Mouse (Mus musculus) layer of hippocampus, adult 18-20 months (tissue): ENCODE results near the gene Eif4h. TPM values are rescaled to one million over a fixed set of nuclear protein-coding genes. Genes with fewer than 3 reads are reported as not detected.

Experiments
- DNase-seq, 2 experiments: peaks; one replicate each; pipeline ENCODE4 v3.0.0; 2022; ENCODE audit warnings: low spot score in 2 of 2
- long read RNA-seq: library from polyadenylated mRNA; stranded (forward); transcript quantifications from one replicate; pipeline ENCODE4 v2.0.0, GENCODE M21; 2021
- total RNA-seq, 2 experiments: library from RNA; stranded (reverse); gene quantifications; 2 replicates each; pipeline ENCODE4 v1.2.3; 2021

The Eif4h gene
- 100 to 1,000 TPM; 295 to 322 TPM for total RNA-seq
- long read RNA-seq, transcript Eif4h-201 (6 exons, 2,367 nt) = minor isoform, 249 of 596 reads
- long read RNA-seq, transcript Eif4h-205 (7 exons, 2,726 nt) = major isoform, 279 of 596 reads
- long read RNA-seq, partial matches to known transcripts = 22 of 596 reads
- long read RNA-seq, other reads (novel, unspliced or antisense) = 46 of 596 reads

DNA sequence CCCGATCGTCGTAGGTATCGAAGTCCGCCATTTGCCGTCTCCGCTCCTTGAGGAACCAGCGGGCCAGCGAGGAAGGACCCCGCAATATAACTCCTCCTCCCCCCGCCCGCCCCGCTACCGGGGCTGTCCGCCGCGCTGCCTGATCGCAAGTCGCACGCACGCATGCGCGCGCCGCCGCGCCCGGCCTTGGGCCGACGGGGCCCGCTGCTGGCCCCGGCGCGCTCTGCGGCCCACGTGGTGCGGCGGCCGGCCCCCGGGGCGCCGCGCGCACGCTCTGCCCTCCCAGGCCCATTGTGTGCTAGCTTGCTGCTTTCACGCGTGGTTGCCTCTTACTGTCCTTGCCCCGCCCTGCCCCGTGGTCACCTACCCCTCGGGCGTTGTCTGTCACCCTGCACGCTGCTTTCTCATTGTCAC is at the start of gene Eif4h:
Gene Eif4h (minus strand): TSS at position 222 of the 414 bp plus-strand sequence.
- peak; percentile 94 to 98 for DNase-seq

DNA sequence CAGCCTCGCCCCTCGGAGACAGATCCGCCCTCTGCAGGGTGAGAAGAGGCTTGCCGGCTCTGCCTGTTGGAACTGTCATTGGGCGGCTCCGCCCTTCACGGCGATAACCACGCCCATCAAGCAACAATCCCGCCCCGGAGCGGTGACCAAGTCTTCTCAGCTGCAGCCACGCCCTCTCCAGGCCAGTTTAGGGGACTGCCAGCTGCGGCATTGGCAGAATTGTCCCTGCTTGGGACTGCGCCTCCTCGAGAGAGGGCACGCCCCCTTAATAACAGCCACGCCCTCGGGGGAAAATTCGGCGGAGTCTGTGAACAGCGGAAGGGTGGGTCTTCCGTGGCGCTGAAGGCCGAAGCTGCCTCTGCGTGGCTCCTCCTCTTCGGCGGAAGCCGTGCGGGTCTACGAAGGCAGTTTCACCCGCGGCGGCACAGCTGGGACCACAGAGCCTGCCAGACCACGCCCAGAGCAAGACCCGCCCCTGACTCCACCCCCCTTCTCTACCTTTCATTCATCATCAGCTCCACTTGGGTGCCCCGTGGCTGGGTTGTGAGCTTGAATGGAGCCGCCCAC is 49.5 kb upstream of the Eif4h start:
- peak; percentile 98 to 99 for DNase-seq

DNA sequence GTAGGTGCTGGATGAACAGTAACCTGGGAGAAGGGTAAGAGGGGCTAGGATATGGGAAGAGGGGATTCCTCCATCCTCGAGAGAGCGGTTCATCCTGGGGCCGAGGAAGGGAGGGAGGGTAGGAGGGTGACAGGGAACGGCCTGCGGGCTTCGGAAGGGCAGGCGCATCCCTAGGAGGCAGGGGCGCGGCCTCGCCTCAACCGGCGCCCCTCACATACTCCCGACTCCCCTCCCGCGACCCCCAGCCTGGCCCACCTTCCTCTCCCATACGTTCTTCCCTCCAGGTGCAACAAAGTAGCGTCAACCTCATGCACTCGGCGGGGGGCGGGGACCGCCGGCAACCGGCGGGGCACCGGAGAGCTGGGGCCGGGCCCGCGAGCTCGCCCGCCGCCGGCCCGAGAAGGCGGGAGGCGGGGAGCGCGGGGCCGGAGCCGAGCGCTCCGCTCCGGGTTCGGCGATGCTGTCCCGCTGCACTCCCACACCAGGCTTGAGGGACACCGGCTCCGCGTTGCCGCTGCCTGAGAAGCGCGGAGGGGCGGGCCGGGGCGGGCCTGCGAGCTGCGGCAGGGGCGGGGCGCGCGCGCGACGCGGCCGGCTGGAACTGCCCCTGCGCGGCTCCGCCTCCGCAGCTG is 48.9 kb upstream of the Eif4h start, which contains the start of gene Limk1:
Gene Limk1 (minus strand): TSS at position 513 of the 632 bp plus-strand sequence.
- peak in 1 of 2 experiments; percentile 6 for DNase-seq

DNA sequence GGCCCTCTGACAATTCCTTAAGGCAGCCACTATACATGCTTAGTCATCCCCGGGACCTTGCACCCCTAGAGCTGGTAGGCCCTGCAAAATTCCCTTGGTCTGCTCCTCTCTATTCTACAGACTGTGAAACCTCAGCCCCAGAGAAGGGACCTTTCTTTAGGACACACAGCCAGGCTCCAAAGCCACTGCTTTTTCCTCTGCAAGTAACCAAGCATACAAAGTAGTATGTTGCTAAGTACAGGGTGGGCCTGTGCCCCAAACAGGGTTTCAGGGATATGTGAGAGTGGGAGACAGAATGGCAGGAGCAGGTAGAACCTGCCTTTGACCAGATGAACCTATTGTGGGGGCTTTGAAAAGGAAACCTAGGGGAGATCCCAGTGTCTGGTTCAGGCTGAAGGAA is 47.9 kb upstream of the Eif4h start:
- no peak for DNase-seq

DNA sequence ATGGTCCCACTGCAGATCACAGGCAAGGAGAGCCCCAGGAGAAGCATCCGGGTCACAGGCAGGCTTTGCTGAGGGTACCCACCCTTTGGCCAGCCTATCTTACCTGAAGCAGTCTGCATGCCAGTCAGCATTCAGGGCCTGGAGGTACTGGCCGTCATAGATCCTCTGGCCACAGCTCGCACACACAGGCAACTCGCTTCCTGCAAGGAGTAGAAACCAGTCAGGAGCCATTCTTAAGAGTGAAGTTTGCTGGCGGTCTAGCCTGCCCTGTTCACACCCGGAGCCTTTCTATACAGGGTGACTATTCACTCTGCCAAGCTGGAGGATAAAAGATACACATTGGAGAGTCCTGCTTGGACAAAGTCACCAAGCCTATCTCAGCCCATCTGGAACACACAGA is 47.3 kb upstream of the Eif4h start:
- no peak for DNase-seq

DNA sequence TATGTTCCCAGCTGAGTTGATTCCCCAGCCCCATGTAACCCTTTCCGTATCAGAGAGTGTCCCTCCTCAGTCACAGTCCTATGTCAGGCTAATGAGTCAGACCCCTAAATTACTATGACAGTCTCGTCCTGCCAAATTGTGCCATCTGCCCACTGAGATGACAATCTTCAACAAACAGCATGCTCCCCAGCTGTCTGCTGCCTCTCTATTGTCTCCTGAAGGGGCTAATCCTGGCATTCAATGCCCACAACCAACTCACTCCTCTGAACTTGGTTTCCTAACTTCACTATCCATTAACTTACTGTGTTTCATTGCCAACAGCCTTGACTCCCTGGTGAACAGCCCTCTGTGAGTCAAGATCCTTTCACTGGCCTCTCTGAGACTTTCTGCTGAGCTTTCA is 45.1 kb upstream of the Eif4h start:
- peak; percentile 27 to 37 for DNase-seq

DNA sequence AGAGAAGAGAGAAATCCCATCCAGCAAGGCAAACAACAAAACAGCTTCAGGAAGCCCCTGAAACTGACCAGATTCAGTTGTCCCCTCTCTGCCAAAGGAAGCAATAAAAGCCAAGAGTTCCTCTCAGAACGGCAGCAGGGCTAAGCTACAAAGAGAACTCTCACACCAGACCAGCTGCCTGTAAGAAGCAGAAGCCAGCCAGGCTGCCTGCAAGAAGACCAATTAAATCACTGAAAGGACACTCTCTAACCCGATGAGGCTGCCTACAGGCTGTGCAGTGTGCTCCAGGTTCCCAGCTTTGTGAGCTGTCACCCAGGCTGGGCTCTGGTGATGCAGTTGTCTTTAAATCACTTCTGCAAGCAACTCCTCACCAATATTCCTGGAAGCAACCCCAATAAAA is 44.5 kb upstream of the Eif4h start:
- no peak for DNase-seq

DNA sequence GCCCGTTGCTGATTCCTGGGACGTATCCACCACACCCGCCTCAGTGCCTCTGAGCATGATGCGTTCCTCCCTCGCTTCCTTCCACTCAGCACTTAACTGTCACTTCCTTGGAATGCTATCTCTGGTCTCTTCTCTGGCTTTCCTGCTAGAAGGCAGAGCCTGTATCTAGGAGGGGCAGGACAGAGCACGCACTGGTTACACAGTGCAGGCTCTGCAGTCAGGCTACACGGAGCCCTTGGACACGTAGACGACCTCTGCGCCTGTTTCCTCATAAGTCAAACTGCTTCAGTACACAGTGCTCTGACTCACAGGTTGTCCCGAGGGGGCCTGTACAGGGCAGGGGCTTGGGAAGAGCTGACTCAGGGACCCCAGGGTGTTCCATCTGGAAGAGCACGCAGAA is 40.9 kb upstream of the Eif4h start:
- DNase-seq = no peak

DNA sequence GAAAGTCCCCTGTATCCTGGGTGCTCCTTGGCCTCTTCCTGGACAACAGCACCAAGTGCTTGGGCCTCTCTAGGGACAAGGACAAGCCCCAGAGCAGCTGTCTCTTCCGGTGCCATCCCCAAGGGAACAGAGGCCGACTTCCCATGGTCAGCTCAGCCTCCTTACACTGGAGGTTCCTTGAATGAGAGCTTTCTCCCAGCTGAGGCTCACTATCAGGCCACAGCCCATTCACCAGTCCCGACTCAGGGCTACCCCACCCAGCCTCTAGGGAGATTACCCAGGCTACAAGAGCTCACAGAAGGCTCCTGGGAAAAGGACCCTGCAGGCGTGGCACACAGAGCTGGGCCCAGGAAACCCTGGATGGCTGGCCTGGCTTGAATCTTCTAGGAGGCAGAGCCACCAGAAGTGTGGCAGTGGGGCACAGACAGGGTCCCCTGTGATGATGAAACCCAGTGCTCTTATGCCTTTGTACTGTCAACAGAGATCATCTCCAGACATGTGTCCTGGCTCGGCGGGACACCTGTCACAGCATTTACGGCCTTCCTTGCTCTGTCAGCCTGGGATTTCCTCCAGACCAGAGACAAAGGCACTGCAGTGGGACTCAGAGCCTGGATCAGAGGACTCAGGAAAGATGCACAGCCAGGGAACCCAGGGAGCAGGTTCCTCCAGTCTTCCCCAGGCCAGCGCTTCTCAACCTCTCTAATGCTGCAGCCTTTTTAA is 39.7 kb upstream of the Eif4h start:
- DNase-seq = no peak

DNA sequence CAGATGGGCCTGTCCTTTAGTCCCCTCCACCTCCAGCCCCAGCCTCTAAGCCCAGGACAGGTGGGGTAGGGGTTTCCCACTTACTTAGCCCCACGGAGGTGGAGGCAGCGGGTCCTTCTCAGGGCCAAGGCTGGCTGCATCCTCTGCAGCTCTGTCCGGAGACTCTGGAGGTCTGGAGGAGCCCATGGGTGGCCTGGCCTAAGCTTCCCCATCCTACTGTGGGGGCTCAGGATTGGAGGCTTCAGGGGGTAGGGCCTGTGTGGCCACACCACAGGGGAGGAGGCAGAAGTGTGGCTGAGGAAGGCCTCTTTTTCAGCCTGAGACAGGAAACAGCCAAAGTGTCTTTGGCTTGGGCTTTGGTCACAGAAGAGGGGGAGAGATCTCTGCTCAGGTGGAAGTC is 38.7 kb upstream of the Eif4h start:
- no peak for DNase-seq

DNA sequence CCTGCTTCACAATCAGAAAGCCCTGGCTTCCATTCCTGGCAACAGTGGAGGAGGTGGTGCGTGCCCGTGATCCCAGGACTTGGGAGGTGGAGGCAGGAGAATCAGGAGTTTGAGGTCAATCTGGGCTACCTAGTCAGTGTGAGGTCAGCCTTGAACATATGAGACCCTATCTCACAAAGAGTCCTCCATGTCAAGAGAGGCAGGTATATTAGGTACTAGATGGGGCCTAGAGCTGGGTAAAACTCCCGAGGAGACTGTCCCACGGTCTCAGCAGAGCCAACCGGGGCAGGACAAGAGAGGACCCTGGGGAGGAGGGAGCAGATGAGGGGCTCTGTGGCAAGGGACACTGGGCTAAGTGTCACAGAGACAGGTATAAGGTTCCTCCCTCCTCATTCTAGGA is 38.2 kb upstream of the Eif4h start:
- DNase-seq = no peak

DNA sequence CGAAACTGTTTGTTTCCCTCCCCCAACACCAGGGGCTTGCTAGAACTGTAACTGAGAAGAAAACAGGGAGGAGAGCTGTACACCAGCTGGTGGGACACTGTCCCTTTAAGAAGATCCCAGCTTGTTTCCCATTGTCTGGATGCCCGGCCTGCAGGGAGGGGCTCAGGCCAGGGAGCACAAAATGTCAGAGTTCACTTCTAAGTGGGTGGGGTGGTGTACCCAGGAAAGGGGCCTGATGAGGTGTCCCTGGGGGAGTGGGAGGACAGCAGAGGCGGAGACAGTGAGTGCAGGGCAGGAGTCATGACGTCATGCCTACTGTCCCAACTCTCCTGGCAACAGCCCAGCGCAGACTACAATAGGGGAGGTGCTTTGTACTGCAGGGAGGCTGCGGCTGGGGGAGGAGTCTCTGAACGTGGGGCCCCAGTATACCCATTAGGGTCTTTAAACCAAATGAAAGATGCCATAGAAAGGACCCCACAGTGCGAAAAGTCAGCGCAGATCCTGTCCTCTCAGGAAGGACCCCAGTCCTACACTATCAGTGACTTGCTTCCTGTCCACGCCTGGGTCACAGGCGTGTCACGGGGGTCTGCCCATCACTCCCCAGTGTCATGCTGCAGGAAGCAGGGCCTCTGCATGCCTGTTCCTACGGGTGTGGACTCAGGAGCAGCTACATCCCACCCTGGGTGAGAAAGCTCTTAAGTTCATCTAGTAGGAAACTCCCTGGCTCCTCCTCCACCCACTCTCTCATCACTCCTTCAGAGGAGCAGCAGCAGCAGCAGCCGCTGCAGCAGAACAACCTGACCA is 36.9 kb upstream of the Eif4h start:
- DNase-seq = peak; percentile 20 to 62

DNA sequence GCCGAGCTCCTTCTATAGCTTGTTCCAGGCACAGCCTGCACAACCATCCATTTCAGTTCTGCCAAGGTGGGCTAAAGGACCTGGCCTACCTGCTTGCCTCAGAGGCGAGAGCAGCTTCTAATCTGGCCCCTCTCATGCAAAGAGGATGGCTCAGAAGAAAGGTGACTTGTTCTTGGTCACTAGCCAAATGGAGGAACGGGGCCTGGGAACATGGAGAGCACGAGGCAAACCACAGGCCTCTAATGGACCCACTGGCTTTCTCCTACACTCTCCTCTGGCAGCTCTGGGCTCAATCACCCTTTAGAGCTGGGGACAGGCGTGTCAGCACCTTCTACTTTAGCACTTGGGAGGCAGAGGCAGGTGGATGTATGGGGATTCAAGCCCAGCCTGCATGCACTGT is 35.7 kb upstream of the Eif4h start:
- no peak for DNase-seq

DNA sequence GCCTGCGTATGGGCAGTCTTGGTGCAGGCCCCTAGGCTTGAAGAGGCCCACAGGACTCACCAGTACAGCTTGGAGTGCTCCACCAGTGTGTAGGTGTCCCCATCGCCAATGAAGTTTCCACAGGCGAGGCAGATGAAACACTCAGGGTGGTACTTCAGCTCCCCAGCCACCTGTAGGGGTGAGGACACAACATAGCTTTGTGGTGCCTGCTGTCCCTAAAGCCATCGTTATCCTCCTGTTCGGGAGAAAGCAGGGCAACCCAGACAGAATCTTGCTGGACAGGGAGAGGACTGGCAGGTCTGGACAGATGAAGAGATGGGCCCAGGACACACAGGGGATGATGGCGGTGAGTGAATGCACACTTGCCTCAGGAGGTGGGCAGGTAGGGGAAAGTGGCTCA is 33.3 kb upstream of the Eif4h start:
- no peak for DNase-seq

DNA sequence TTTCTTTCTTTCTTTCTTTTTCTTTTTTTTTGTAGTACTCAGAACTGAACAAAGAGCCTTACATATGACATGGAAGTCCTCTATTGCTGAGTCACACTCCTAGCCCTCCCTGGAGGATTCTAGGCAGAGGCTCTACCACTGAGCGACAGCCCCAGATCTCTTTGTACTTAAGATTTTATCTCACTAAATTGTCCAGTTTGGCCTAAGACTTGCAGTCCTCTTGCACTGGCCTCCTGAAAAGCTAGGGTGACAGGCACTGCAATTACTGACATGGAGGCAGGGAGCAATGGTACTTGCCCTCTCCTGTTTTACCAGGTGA is 32.9 kb upstream of the Eif4h start:
- DNase-seq = no peak

DNA sequence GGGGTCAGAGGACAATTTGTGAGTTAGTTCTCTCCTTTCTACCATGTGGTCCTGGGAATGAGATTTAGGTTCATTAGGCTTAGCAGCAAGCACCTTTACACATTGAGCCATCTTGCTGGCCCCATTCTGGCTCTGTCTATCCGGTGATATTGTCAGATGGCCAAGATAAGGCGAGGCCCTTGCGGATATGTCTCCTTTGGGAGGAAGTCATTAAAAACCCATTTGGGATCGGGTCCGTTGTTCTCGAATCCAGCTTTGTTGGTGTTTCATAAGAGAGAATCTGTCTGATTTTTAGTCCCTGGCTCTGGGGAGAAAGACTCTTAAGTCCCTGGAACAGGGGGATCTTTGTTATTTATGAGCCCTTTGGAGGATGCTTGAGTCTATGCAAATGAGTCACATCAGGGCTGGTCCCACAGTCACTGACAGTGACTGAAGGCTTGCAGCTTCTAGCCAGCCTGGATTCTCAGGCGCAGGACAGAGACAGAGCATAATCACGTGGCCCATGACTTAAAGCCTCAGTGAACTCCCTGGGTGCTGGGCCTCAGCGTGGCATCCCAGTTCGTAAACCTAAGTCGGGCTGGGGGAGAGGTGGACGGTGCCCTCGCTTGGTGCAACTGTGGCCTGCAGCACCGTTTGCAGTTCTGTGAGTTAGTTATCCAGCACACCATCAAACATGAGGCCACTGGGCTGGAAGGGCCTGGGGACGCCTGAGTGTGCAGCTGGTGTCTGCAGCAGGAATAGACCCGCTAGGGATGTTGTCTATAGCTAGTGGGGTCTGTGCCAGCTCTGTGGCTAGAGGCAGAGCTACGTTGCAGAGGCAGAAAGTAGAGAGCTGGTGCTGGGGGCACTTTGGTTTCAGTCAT is 32.3 kb upstream of the Eif4h start:
- no peak for DNase-seq

DNA sequence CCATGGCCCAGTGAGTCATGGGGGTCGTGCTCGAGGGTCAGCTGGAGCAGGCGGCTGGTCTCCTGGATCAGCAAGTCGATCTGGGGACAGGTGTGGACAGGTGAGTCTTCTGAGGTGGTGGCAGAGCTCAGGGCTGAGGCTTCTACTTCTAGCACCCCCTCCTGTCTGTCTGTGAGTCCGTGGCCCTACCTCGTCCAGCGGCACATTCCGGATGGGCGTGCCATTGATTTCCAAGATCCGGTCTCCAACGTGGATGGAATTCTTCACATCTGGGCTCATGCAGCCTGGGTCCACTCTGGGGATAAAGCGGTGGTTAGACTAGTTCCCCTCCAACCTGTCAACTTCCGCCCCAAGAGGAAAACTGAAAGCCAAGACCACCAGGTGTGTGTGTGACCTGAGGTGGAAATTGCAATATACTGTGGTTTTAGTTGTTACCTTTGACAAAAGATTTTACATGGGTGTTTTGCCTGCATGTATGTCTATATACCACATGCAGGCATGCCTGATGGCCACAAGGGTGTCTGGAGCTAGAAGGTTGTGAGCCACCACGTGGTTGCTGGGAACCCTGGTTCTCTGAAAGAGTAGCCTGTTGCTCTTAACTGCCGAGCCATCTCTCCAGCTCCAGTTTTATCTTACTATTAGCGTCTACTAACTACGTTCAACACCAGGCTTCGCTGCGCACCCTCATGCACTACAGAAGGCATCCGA is 29.9 kb upstream of the Eif4h start:
- DNase-seq = no peak

DNA sequence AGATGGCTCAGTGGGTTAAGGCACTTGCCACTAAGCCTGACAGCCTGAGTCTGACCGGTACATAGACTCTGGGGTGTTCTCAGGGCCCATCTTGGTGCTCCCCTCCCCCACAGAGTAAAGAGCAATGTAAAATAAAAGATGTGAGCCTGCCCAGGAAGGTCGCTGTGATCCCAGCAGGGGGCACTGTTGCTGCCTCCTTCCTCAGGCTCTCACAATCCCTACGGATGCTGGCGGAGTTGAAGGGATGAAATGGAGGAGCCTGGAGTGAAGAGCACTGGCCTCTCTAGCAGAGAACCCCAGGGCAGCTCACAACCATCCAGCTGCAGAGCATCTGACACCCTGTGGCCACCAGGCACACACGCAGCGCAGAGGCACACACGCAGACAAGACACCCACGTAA is 29.2 kb upstream of the Eif4h start:
- DNase-seq = peak in 1 of 2 experiments; percentile 34

DNA sequence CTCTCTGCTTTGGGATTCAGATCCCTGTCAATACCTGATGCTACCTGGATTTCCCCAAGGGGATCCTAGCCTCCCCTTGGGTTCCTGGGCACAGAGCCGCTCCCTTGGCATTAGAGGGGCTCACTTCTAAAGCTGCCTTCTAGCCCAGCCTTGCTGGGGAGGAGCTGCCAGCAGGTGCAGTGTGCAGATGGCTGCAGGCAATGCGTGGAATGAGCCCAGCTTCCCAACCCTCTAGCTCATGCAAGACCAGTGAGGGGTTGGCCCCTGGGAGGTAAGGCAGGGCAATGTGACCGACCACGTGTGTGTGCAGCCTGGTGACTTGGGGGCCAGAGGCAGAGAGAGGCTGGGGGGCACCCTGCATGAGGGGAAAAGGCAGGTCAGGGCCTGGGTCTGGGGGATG is 17.4 kb upstream of the Eif4h start:
- DNase-seq = no peak

DNA sequence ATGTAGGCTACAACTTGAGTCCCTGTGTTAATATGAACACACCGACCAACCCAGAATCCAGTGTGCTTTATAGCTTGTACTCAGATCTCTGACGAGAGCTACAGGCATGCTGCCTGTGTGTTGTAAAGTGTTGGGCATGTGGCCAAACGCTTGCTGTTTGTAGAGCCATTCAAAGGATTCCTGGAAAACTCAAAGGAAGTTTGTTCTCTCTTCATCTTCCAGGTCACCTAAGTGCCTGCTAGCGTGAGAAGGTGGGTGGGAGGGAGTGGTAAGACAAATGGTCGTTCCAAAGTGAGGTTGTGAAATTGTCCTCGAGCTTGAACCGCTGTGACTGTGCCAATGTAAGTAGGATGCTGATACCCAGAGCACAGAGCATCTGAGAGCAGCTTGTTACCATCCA is 12.7 kb upstream of the Eif4h start:
- DNase-seq = peak in 1 of 2 experiments; percentile 22
